Mouse (Mus musculus): ENCODE measurements at regions not wholly inside any gene's neighbourhood (a gene's known extent, or its start where the extent isn't known, plus 50 kb on each side); places are given as distances from the start of the nearest gene placed in this dataset.

DNA sequence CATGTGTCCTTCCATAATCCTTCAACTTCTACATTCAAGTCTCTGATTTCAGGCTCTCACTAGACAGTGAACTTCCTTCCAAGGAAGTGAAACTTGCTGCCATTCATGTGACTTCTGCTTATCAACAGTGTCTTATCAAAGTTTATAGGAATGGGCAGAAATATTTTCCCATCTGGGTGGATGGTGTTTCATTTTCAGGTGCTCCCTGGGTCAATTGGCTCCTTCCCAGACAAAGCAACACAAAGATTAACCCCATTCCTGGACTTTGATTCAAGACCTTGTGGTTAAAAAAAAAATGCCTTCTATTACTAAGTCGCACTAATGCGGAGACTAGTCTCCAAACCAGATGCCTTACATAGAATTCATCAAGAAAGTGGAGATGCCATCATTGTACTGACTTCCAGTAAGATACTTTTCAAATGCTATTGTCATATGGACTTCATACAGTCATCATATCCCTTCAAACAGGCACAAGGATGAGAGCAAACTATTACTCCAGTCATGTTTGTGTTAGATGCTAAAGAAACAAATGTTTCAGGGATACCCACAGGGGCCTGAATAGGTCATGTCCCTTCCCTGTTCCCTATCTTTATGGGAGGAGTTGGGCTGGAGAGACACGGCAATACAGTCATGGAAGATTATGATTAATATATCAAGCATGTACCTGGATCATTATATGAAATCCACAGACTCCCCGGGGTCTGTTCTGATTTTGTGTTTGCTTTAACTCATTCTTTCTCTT, 58.3 kb upstream of the Apob start:
- H3K4me3 ChIP-seq (ENCODE audit: low read depth, low read length): no peak overlapping the region
- peak overlapping the region; percentile 84 for H3K27ac ChIP-seq (ENCODE audit: insufficient read depth, low read depth, low read length)

DNA sequence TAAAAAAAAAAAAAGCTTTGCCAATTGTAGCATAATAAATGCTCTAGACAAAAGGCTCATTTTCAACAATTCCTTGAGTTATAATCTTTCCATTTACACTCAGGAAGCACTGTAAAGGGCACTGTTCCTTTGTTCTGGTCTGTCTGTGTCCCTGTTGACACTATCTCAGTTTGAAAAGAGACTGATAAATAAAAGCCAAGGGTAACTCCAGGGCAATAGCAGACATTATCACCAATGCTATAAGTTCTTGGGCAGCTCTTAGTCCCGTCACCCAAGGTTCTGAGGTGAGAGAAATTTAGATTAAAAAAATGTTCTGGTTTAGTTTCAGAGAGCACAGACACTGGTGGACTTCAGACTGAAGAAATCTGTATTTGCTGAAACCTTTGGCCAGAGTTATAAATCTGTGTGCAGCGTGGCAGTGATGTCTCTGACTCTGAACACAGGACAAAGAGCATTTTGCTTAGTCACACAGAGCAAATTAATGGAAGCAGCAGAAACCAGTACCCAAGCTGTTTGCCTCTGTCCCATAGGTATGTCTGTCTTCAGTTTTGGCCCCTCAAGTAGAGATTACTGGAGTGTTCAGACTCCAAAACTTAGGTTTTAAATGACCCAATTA, 57.6 kb upstream of the Apob start:
- peak overlapping the region; percentile 72 for H3K27ac ChIP-seq (ENCODE audit: insufficient read depth, low read depth, low read length)

More for the DNA sequence above, 58.3 kb upstream of the Apob start:
- 34% methylated on average over 4 of the region's 4 CpGs for WGBS
- Histone ChIP-seq H3K27me3 (ENCODE audit: control insufficient read depth, insufficient read depth, low read length) (no peaks in the 10 kb centered on the region), H3K4me1 (ENCODE audit: control insufficient read depth, insufficient read depth, insufficient read length, low read length) (no peaks in the 10 kb centered on the region; the same call in 1 of the 2 replicates), H3K36me3 (ENCODE audit: control insufficient read depth, insufficient read depth, low read length) (no peaks in the 10 kb centered on the region)
- TF ChIP-seq POLR2A (IDR thresholded peaks at IDR 0.05; ENCODE audit: low read depth, low read length): no peak
- TF ChIP-seq CTCF (IDR thresholded peaks at IDR 0.05; ENCODE audit: extremely low read depth, insufficient read length, insufficient replicate concordance, low read depth, low read length): no peak

DNA sequence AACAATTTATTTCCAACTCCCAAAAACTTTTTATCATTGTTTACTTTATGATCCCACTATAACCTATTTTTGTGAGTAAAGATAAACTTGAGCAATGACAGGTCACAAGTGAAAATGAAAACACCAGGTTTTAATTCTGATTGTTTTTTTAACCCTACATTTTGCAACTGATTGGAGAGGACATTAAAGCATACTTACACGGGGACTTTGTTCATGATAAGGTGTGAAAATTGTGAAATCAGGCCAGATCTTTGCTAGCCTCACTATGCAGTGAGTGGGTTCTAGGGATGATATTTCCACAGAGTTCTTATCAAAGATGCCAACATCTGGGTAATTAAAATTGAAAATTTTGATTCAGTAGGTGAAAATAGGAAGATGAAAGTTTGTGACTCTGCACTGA, 56.6 kb upstream of the Apob start:
- WGBS: 35% methylated on average over 1 of the region's 1 CpGs
- no peak for TF ChIP-seq POLR2A (IDR thresholded peaks at IDR 0.05; ENCODE audit: low read depth, low read length)
- no peak for TF ChIP-seq CTCF (IDR thresholded peaks at IDR 0.05; ENCODE audit: extremely low read depth, insufficient read length, insufficient replicate concordance, low read depth, low read length)
- Histone ChIP-seq H3K27me3 (ENCODE audit: control insufficient read depth, insufficient read depth, low read length) (no peaks in the 10 kb centered on the region), H3K4me3 (ENCODE audit: low read depth, low read length) (no peak overlapping the region), H3K27ac (ENCODE audit: insufficient read depth, low read depth, low read length) (no peak overlapping the region), H3K36me3 (ENCODE audit: control insufficient read depth, insufficient read depth, low read length) (no peaks in the 10 kb centered on the region), H3K4me1 (ENCODE audit: control insufficient read depth, insufficient read depth, insufficient read length, low read length) (no peaks in the 10 kb centered on the region; the same call in 1 of the 2 replicates)

More for the DNA sequence above, 57.6 kb upstream of the Apob start:
- WGBS: 36% methylated on average over 2 of the region's 2 CpGs
- Histone ChIP-seq H3K4me1 (ENCODE audit: control insufficient read depth, insufficient read depth, insufficient read length, low read length) (no peaks in the 10 kb centered on the region; the same call in 1 of the 2 replicates), H3K36me3 (ENCODE audit: control insufficient read depth, insufficient read depth, low read length) (no peaks in the 10 kb centered on the region), H3K27me3 (ENCODE audit: control insufficient read depth, insufficient read depth, low read length) (no peaks in the 10 kb centered on the region), H3K4me3 (ENCODE audit: low read depth, low read length) (no peak overlapping the region)
- TF ChIP-seq CTCF (IDR thresholded peaks at IDR 0.05; ENCODE audit: extremely low read depth, insufficient read length, insufficient replicate concordance, low read depth, low read length): no peak
- TF ChIP-seq POLR2A (IDR thresholded peaks at IDR 0.05; ENCODE audit: low read depth, low read length): no peak

All from small intestine, adult 2 months (tissue).